Mouse (Mus musculus) thymus, adult 18-20 months (tissue): ENCODE data around the gene Cds1.
"Not testable (repeated sequence)": the region's sequence is repeated elsewhere in the genome, so short reads cannot be mapped to it uniquely, and the experiment has no call there.

Experiments
- DNase-seq, 2 experiments: peaks; one replicate each; pipeline ENCODE4 v3.0.0; 2022; ENCODE audit warnings: mixed read lengths in 2 of 2

Gene Cds1

DNA sequence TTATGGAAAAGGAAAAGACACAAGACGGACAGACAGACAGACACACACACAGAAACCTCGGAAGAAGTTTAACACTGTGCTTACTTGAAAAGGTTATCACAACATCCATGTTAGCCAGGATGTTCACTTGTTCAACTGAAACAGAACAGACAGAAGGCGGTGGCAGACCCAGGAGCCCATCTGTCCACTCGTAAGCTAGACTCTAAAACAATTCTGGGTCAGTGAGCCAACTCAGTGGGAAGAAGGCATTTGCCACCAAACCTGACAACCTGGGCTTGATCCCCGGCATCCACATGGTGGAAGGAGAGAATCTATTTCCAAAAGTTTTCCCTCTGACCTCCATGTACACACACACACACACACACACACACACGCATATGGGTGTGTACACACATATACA lies 67.1 kb downstream of the Cds1 start:
- DNase-seq = no peak

DNA sequence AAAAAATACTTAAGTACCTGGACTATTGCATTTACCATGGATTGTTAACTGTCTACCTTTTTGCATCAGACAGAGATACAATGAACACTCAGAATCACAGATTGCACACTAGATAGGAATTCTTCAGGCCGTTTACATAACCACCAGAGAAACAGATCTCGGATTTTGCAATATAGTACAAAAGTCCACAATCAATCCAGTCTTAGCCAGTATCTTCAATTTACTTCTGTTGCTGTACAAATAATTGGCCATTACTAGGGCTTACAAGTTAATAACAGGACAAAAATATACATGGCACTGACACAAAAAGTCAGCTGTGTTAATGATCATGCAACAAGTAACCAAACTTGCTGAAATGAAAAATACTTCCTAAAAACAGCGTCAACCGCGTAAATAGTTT lies 68.1 kb downstream of the Cds1 start:
- no peak for DNase-seq

DNA sequence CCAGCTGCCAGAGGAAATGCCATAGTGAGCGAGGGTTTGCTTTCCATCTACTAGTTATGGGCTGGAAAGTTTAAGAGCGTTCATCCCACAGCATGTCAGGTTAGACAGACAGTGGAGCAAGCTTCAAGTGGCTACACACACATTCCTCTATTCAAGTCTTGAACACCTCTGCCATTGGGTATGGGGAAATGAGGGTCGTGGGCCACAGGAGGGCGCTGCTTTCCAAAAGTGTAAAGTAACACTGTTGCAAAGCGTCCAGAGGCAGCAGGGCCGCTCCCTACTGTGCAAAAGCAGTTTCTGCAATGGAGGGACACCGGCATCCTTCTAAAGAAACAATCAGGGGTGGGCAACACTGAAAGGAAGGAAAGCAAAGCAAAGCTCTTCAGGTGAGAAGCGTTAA lies 68.9 kb downstream of the Cds1 start:
- no peak for DNase-seq

DNA sequence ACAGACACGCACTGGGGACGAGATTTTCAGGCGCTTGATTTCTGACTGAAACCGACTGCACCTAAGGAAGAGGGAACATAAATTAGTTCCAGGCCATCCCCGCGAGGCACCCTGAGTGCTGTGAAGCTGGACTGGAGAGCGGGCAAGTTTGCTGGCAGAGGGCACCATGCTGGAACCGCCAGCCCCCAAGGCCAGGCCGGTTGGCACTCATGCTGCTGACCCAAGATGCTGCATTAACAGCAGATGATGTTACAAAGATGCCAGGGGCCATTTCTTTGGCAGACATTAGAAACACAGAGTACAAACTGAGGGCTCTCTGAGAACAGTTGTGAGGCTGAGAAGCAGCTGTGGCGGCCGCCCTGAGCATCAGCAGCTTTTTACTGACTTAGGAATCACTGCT lies 71.3 kb downstream of the Cds1 start:
- DNase-seq = no peak

DNA sequence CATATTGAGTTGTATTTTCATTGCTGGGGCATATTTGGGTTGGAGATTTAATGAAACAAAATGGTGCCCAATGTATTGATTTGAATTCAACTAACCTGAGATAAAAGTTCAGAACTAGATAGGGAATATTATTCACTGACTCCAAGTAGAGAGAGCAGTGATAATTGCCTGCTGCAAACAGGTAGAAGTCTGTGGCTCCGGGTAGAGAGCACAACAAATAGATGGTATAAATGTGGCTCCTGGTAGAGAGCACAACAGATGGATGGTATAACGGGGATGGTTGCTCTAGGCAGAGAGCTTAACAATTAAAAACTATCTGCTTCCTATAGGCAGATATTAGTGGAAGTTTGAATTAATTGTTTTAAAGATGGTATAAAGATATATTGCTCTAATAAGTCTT lies 72.7 kb downstream of the Cds1 start:
- DNase-seq = not testable (repeated sequence)

DNA sequence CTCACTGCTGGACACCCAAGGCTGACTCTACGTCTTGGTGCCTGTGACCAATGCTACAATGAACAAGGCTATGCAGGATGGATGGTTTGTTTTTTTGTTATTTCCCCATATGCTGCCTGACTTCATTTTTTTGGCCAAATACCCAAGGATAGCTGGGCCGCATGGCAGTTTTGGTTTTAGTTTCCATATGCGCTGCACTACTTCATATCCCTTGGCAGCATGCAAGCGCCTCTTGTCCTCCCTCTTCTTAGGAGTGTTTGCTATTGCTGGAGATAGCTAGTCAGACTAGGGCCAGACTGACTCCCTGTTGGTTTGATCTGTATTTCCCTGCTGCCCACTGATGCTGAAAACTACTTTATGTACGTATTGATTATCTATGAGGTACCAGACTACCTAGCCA lies 75.5 kb downstream of the Cds1 start:
- DNase-seq = no peak

DNA sequence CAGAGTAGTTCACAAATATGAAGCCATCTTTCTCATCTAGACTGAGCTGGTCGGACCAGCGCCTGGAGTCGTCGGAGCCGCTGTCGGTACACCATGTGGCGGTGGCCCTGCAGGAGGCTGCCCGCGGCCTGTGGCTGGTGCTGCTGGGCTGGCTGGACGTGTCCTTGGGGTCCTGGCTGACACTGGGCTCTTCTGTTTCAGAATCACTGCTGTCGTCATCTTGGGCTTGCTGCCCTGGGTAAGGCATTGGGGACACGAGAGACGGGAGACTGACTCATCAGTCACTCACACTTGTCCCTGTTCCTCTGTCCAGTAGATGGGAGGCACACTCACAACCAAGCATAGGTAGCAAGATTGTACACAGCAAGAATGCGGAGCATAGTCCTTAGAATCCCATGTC lies 80.1 kb downstream of the Cds1 start:
- no peak for DNase-seq

DNA sequence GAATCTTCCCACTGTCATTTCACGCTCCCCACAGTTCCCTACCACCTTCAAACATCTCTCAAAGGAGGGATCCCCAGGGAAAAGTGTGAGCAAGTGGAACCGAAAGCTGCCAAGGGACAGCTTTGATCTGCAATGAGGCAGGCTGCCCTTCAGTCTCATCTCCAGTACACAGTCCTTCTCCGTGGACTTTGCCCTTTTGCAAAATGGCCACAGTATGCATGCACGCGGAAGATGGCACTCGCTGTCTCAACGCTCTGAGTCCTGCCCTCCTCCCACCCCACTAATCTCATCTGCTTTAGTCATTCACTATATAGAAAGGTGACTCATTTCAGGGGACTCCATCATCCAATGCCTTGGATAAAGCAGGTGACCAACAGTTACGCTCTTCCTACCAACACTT lies 81.0 kb downstream of the Cds1 start:
- DNase-seq = no peak

DNA sequence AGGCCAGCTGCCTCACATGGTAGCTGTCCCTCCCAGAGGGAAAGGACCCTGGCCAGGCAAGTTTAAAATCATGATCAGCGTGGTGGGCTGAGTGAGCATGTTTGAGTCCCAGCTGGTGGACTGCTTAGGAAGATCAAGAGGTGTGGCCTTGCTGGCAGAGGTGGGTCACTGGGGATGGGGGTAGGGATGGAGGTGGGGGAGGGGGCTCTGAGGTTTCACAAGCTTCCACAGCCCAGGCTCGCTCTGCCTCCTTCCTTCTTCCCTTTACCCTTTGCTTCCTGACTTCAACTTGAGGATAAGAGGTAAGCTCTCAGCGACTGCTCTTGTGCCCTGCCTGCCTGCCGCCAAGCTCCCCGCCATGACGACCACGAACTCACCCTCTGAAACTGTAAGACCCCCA lies 82.4 kb downstream of the Cds1 start:
- no peak for DNase-seq

DNA sequence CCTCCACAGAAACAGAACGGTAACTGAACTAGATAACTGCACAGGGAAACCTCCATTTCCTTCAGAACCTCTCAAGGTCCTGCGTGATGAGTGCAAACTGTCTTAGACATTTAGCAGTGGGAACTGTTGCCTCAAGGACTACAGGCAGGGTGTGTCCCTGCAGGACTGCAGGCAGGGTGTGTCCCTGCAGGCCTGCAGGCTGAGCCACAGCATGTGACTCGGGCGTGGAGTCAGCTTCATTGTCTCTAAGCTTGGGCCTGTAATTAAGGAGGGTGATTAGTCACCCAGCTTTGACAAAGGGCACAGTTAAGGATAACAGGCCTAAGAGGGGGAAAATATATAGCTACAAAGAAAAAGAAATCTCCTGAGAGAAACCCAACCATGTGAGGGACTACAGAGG lies 82.8 kb downstream of the Cds1 start:
- no peak for DNase-seq

DNA sequence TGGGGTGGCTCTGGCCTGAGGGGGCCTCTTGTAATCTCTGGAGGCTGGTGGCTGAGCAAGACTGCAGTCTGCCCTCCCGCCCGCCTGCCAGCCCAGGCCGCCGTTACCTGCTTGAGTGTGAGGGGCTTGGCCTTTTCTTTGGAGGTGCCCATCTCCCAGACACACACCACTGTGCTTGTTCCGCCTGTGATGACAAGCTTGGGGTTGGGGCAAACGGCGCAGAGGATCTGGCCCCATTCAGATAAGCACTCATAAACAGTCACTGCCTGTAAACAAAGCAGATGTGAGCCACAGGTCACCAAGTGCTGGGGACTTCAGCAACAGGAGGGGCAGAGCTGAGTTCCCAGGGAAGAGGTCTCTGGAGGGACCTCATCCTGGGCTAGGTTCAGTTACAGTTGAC lies 86.2 kb downstream of the Cds1 start:
- no peak for DNase-seq

DNA sequence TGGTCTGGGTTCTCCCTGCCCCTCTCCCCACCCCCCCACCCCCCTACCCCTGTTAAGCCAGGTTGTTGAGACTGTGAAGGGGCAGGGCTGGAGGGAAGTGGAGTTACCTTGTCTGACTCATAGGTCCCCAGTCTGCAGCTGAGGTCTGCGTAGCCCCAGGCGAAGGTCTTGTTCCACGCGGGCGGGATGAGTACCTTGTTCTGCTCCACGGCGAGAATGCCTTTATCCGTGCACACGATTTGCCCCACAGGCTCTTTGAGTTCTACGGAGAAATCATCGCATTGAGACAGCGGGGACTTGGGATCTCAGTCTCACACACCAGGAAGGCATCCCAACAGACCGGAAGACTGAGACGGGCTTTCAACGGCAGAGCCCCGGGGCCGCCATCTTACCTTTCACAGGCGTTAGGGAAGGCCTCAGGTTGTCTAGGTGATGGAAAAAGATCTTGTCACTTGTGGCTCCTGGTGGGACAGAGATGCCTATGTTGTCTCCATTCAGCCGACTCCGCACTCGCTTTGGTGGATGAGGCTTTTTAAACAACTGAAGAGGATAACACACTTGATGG lies 87.3 kb downstream of the Cds1 start:
- no peak for DNase-seq

DNA sequence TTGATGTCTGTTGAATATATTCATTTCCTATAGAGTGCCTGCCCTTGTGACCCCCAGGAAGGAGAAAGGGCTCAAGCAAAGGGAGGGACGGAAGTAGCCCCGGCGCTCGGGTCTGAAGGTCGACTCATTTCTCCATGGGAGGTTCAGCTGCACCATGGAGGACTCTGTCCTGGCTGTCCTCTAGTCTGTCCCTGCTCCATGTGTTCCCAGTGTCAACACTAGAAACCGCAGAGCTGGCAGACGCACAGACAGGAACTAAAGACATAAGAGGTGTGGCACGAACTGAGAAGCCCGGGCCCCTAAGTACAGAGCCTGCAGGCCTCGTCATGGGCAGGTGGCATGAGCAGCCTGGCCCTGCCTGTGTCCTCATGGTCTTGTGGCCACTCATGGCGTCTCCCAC lies 89.2 kb downstream of the Cds1 start:
- no peak for DNase-seq

DNA sequence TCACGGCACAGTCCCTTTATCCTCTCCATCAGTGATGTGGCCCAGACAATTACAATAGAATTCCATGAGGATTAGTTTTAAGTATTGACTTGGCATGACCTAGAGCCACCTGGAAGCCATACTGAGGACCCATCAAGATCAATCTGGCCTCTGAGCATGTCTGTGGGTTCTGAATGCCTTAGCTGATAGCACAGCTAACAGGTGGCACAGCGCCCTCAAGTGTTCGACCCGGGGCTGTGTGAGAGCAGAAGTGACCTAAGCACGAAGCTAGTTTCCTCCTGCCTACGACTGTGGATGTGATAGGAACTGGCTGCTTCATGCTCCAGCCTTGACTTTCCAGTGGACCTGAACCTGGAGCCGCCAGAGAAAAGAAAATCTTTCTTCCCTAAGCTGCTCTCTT lies 89.7 kb downstream of the Cds1 start:
- no peak for DNase-seq

DNA sequence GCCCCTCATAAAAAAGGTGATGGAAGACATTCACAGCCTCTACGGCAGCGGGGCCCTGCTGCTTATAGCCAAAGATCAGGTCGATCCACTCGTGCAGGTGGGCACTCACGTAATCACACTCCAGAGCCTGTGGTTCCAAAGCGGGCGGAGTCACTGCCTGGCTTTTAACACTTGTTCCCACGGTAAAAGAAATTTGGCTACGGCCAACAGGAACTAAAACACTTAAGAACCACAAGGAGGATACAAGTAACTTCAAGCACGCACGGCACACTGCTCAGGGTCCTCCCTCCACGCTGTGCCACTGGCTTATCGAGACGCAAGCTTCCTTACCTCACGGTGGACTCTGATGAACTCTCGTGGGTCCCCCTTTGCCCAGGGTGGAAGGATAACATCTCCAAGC lies 90.5 kb downstream of the Cds1 start:
- DNase-seq = no peak

DNA sequence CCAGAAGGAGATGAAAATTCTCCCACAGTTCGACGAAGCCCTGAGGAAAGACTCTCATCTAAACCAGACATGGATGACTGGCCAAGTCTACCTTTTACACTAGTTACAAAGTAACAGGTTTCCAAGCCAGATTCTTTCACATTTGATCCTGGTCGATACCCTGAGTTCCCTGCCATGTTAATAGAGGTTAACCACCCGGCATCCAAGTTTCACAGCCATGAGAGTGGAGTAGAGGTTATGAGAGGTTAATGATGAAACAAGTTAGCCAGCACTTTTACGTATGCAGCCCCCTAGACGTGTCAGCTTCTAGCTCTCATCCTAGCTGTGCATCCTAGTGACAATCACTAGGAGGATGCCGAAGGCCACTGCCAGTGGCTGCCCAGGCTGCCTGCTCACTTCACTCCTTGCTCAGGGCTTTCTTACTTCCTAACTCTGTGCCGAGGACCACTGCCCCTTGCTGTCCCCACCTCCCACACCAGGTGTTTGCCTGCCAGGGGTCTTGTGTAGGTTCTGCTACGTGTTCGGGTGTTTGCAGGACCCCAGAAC lies 94.0 kb downstream of the Cds1 start:
- DNase-seq = no peak

DNA sequence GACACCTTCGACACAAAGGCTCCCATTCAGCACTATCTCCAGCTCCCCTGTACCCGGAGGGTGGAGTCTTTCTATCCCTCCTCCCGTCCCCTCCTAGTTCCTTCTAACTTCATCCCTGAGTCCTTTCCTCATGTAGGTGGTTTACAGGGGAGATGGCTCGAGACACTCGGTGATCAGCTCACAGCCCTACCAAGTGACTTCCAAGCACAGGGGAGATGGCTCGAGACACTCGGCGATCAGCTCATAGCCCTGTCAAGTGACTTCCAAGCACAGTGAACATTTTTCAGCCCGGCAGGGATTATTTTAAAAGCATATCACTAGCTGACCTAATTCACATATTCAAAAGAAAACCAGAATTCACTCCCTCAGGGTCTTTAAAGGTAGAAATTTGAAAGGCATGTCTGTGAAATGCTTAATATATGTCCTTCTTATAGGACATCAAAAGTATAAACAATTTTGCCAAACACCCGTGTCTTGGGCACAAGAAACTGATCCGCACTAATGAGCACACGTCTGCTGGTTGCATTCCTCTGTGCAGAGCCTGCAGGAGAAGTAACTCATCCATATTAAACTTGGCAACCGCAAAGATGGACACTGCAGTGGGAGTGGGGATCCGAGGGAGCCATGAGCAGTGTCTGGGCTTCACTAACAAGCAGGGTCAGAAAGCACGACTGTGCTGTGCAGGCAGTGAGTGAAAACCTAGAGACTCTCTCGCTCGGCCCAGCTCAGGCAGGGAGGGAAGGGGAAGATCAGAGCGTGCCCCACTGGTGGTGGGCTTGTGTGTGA lies 97.0 kb downstream of the Cds1 start:
- DNase-seq = no peak

DNA sequence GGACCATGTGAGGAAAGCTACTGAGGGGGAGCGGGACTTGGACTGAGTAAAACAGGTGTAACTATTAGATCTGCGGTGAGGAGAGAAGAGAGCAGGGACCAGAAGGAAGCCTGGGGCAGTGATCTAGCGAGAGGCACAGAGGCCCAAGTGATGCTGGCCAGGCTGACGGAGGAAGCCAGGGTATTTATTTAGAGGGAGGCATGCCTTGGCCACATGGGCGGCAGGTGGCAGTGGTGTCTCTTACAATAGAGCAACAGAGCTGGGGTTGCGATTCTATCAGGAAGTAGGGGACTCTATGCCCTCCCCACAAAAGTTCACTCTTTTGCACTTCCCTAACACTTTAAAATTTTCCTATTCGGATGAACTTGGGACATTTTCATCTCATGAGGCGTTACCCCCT lies 97.7 kb downstream of the Cds1 start:
- DNase-seq = no peak

DNA sequence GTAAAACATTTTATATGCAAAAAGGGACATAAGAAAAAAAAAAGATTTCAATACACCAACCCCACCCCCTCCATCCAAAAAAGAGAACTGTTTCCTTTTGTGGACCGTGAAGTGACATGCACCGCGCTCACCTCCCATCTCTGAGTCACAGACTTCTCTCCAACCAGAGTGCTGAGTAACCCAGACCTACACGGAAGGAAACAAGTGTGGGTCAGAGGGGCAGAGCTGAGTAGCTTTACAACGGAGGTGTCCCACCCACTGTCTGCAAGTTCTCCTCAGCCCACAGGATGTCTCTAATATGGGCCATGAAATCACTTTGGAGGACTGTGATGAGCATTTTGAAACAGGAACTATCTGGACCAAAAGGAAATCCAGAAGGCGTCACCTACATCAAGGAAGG lies 99.0 kb downstream of the Cds1 start:
- DNase-seq = no peak

DNA sequence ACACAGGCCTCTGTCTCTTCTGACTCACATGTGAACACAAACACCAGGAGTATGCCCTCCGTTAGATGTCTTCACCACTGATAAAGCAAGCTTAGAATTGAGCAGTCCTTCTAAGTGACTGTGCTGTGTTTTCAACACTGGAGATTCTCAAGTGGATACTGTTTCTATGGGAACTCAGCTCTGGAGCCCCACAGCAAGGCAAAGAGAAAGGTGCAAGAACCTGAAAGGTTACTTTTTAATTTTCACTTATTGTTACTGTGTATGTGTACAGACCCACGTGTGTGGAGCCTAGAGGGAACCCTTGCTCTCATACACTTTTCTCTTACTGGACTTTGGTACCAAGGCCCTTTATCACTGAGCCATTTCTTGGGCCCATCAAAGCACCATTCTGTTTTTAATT lies 101.8 kb downstream of the Cds1 start:
- DNase-seq = no peak
